Mouse (Mus musculus) c-Kit-negative CD71-positive TER-119-positive erythroid progenitor cells, embryonic 14.5 days (primary cell): ENCODE data around the gene Gm20823.
"Not testable (repeated sequence)": the region's sequence is repeated elsewhere in the genome, so short reads cannot be mapped to it uniquely, and the experiment has no call there.

Experiments
- DNase-seq: peaks from one replicate; pipeline ENCODE4 v3.0.0-alpha.2; 2013; ENCODE audit warnings: low read depth, low spot score

Gm20823 gene

DNA sequence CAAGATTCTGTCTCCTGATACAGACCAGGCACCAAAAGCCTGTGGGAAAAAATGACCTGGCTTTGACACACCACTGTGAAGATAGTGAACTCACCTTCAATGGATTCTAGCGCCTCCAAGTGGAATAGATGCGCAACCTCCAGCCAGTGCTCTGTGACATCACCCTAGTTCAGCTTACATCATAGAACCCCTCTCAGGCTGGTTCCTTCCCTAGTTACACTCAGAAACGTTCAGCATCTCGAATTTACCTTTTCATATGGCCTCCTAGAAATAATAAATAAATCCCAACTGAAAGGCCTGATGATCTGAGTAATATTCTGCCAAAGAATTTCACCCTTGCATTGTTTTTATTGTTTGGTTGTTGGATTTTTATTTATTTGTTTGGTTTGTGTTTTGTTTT, at the start of gene Gm20823:
Gene Gm20823, minus strand, starts transcription at position 101 of the 400 bp plus-strand sequence.
- DNase-seq, result not testable (repeated sequence)
